Mouse (Mus musculus) midbrain, postnatal 0 days (tissue): ENCODE measurements around the gene Tap1. TPM values are rescaled to one million over a fixed set of nuclear protein-coding genes. Genes with fewer than 3 reads are reported as not detected.

ENCODE experiments used
- ATAC-seq: fragments of 200-750 bp; cut with Nextera tagmentation; 2 replicates; pipeline ENCODE4 v1.8.0; 2017; ENCODE audit warnings: moderate number of reproducible peaks, mild to moderate bottlenecking, moderate TSS enrichment, moderate library complexity; ENCODE audit not compliant: low FRiP score
- DNase-seq: peaks from one replicate; pipeline ENCODE4 v3.0.0-alpha.2; 2015; ENCODE audit warnings: low spot score
- H3K27ac ChIP-seq: fragments of 300-500 bp; sonication (generic); 2 replicates; pipeline ENCODE4 v1.5.1; 2014; ENCODE audit warnings: low read depth, mild to moderate bottlenecking, low read length, mixed read lengths
- H3K27me3 ChIP-seq: fragments of 300-500 bp; sonication (generic); 2 replicates; pipeline ENCODE4 v1.6.1; 2014; ENCODE audit warnings: low read length, control low read depth, mixed read lengths; ENCODE audit not compliant: insufficient read depth
- H3K36me3 ChIP-seq: fragments of 300-500 bp; sonication (generic); 2 replicates; pipeline ENCODE4 v1.6.1; 2014; ENCODE audit warnings: low read length, control low read depth, mixed read lengths; ENCODE audit not compliant: insufficient read depth
- H3K4me1 ChIP-seq: fragments of 300-500 bp; sonication (generic); 2 replicates; pipeline ENCODE4 v1.6.1; 2014; ENCODE audit warnings: mild to moderate bottlenecking, control low read depth, antibody characterized with exemption, low read length, mixed read lengths; ENCODE audit not compliant: insufficient read depth
- H3K4me2 ChIP-seq: fragments of 300-500 bp; sonication (generic); 2 replicates; pipeline ENCODE4 v1.6.1; 2014; ENCODE audit warnings: low read depth, mild to moderate bottlenecking, low read length, mixed read lengths; ENCODE audit not compliant: poor library complexity, severe bottlenecking
- H3K4me3 ChIP-seq: fragments of 300-500 bp; sonication (generic); 2 replicates; pipeline ENCODE4 v1.5.1; 2014; ENCODE audit warnings: low read depth, mild to moderate bottlenecking, low read length, moderate library complexity
- H3K9ac ChIP-seq: fragments of 300-500 bp; sonication (generic); replicated peaks from 2 replicates; pipeline ENCODE4 v1.6.1; 2014; ENCODE audit warnings: mild to moderate bottlenecking, low read length, moderate library complexity, mixed read lengths; ENCODE audit not compliant: poor library complexity, severe bottlenecking
- H3K9me3 ChIP-seq: fragments of 300-500 bp; sonication (generic); 2 replicates; pipeline ENCODE4 v1.6.1; 2016; ENCODE audit warnings: low read length, control low read depth
- CTCF ChIP-seq: IDR thresholded peaks from 2 replicates; pipeline ENCODE4 v1.5.1; 2016; ENCODE audit warnings: antibody characterized with exemption, mild to moderate bottlenecking
- WGBS: fragments of 180-500 bp; shearing (Covaris S2); extraction: QIAGEN DNeasy Blood & Tissue Kit; methylation state at CpG from one replicate; pipeline ENCODE4 v1.1.7; 2014; 5-methylcytosine and 5-hydroxymethylcytosine counted together
- polyA plus RNA-seq: library from polyadenylated mRNA; unstranded; fragments of >200 nt; fragmentation: Nextera tagmentation; extraction: Ambion mirVana; gene quantifications from 2 replicates; pipeline ENCODE4 v1.2.1, GENCODE M21; 2015
- total RNA-seq: library from RNA; depleted of rRNA; stranded (reverse); fragments of >200 nt; gene quantifications from 2 replicates; pipeline ENCODE4 v1.2.3, GENCODE M21; 2014

Tap1 gene
- total and polyA plus RNA-seq, 2 experiments from 2014 or later, result 7.1 to 7.7 TPM

DNA sequence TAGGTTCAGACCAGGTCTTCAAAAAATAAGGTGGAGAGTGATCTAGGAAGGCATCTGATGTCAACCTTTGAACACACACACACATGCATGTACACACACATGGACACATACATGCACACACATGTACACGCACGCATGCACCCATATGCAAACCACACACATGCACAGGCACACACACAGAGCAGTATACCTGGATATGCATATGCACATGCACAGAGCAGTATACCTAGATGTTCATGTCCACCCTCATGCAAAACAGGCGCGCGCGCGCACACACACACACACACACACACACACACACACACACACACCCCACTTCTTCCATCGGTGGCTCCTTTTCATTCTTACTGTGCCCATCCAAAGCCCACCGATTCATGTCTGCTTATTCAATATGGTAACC, 20.5 kb downstream of the Tap1 start:
- DNase-seq (no peak), ATAC-seq (no peak)
- H3K27ac ChIP-seq, result no peak overlapping the region
- 91% methylated on average over 9 of the region's 9 CpGs for WGBS
- no peak overlapping the region for H3K4me2 ChIP-seq
- no peaks in the 10 kb centered on the region; the same call in 1 of the 2 replicates for H3K4me1 ChIP-seq
- H3K27me3 ChIP-seq, result peaks cover 36% of the 10 kb centered on the region
- no peak overlapping the region for H3K9ac ChIP-seq
- no peaks in the 10 kb centered on the region for H3K36me3 ChIP-seq
- H3K9me3 ChIP-seq, result no peaks in the 10 kb centered on the region
- no peak overlapping the region for H3K4me3 ChIP-seq
- TF ChIP-seq CTCF, result no peak

DNA sequence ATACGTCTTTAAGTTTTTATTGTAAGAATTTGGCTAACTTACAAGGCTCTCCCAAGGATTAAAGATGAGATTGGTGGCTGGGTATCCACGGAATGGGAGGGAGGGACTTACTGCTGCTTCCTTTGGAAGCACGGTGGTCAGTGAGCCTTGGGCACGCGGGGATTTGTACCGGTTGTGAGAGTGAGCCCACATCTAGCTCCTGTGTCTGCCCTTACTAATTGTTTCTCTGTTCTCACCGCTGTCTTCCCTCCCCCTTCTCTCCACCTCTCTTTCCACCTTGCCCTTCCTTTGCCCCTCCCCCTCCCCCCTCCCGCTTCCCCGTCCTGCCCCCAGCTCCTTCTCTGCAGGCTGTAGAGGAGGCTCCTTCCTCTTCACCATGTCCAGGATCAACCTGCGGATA, 21.1 kb downstream of the Tap1 start:
- no peaks in the 10 kb centered on the region for H3K9me3 ChIP-seq
- H3K9ac ChIP-seq, result no peak overlapping the region
- WGBS, result 27% methylated on average over 8 of the region's 10 CpGs
- no peak overlapping the region for H3K4me2 ChIP-seq
- DNase-seq, result no peak
- H3K4me3 ChIP-seq, result no peak overlapping the region
- H3K27ac ChIP-seq, result no peak overlapping the region
- no peaks in the 10 kb centered on the region for H3K36me3 ChIP-seq
- peaks cover 40% of the 10 kb centered on the region for H3K27me3 ChIP-seq
- TF ChIP-seq CTCF, result no peak
- ATAC-seq, result no peak
- H3K4me1 ChIP-seq, result no peaks in the 10 kb centered on the region; the same call in 1 of the 2 replicates

DNA sequence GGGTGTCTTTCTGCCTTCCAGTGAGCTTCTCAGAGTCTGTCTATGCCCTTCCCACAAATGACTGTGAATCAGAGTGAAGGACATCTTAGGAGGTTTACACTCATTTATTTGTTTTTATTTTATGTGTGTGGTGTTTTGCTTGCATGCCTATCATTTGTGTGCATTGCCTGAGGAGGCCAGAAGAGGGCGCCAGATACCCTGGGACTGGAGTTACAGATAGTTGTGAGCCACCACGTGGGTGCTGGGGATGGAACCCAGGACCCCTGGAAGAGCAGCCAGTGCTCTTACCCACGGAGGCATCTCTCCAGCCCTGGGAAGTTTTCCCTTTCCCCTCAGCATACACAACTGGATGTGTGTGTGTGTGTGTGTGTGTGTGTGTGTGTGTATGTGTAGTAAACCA, 22.3 kb downstream of the Tap1 start:
- Histone ChIP-seq H3K4me1 (no peaks in the 10 kb centered on the region; the same call in 1 of the 2 replicates), H3K27me3 (peaks cover 40% of the 10 kb centered on the region), H3K27ac (no peak overlapping the region), H3K4me3 (no peak overlapping the region), H3K9ac (no peak overlapping the region), H3K4me2 (no peak overlapping the region), H3K36me3 (no peaks in the 10 kb centered on the region), H3K9me3 (no peaks in the 10 kb centered on the region)
- ATAC-seq (no peak), DNase-seq (no peak)
- TF ChIP-seq CTCF, result peak; percentile 35
- 45% methylated on average over 3 of the region's 3 CpGs for WGBS

DNA sequence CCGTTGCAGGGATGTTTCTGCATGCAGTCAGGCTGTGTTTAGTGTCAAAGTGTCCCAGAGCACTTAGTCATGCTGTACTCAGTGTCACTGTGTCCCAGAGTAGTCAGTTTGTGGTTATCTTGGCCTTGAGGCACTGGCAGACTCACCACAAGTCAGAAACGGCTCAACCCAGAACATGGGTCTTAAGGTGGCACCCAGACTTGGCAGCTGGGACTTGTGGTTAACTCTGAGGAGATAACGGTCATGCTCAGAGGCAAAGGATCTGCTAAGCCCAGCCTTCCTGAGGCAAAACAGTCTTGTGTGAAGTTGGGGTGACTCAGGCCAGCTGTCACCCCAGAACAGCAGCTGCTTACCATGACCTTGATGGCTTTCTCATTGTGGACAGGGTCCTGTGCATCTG, 23.2 kb downstream of the Tap1 start:
- WGBS, result 69% methylated on average over 3 of the region's 3 CpGs
- H3K36me3 ChIP-seq, result no peaks in the 10 kb centered on the region
- peaks cover 37% of the 10 kb centered on the region for H3K27me3 ChIP-seq
- H3K27ac ChIP-seq, result no peak overlapping the region
- no peak for TF ChIP-seq CTCF
- no peak overlapping the region for H3K9ac ChIP-seq
- no peaks in the 10 kb centered on the region for H3K9me3 ChIP-seq
- H3K4me2 ChIP-seq, result no peak overlapping the region
- DNase-seq (no peak), ATAC-seq (no peak)
- no peaks in the 10 kb centered on the region for H3K4me1 ChIP-seq
- no peak overlapping the region for H3K4me3 ChIP-seq

DNA sequence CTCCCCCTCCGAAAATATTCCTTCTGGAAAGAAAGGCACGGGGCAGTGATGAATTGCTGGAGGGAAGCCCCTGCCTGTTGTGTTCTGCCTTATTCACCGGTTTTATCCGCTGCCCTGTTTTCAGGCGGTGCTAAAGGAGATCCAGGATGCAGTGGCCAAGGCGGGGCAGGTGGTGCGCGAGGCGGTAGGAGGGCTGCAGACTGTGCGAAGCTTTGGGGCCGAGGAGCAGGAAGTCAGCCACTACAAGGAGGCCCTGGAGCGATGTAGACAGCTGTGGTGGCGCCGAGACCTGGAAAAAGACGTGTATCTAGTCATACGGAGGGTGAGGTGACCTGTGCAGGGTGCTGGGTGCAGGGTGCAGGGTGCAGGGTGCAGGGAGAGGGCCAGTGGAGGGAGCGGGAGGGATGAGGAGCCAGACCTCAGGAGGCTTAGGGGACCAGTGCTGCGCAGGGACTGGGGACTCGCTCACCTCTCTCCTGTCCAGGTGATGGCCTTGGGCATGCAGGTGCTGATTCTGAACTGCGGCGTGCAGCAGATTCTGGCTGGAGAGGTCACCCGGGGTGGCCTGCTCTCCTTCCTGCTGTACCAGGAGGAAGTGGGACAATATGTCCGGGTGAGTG, 24.5 kb downstream of the Tap1 start:
- peaks cover 33% of the 10 kb centered on the region for H3K27me3 ChIP-seq
- no peak for TF ChIP-seq CTCF
- peak overlapping the region; percentile 20; the same call in 1 of the 2 replicates for H3K4me2 ChIP-seq
- WGBS, result 22% methylated on average over 23 of the region's 23 CpGs
- no peak for ATAC-seq
- no peaks in the 10 kb centered on the region for H3K4me1 ChIP-seq
- H3K9ac ChIP-seq, result no peak overlapping the region
- no peak for DNase-seq
- H3K36me3 ChIP-seq, result no peaks in the 10 kb centered on the region
- no peaks in the 10 kb centered on the region for H3K9me3 ChIP-seq
- no peak overlapping the region for H3K4me3 ChIP-seq
- no peak overlapping the region for H3K27ac ChIP-seq

DNA sequence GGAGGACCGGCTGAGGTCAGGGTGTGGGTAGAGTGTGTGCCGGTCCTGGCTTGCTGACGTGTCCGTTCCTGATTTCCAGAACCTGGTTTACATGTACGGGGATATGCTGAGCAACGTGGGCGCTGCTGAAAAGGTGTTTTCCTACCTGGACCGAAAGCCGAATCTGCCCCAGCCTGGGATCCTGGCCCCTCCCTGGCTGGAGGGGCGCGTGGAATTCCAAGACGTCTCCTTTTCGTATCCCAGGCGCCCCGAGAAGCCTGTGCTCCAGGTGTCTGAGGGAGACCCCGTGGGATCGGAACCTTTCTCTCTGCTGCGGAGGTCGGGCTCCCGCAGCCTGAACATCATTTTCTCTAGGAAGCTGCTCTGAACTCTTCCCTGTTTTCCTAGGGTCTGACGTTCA, 26.6 kb downstream of the Tap1 start:
- DNase-seq, result no peak
- Histone ChIP-seq H3K9me3 (no peaks in the 10 kb centered on the region), H3K27ac (no peak overlapping the region), H3K4me1 (no peaks in the 10 kb centered on the region), H3K36me3 (no peaks in the 10 kb centered on the region), H3K4me3 (0 out of 2 replicates have a peak overlapping the region, but pooled peaks have one; percentile 10), H3K9ac (no peak overlapping the region), H3K4me2 (peak overlapping the region; percentile 28; the same call in 1 of the 2 replicates), H3K27me3 (peaks cover 30% of the 10 kb centered on the region)
- ATAC-seq, result no peak
- no peak for TF ChIP-seq CTCF
- WGBS, result 46% methylated on average over 21 of the region's 21 CpGs
